Mouse (Mus musculus) embryo, embryonic 11 days (tissue): ENCODE results near the gene Slc17a6.
"Not testable (repeated sequence)": the region's sequence is repeated elsewhere in the genome, so short reads cannot be mapped to it uniquely, and the experiment has no call there.

Experiments
- DNase-seq: peaks from one replicate; pipeline ENCODE4 v3.0.0-alpha.2; 2015

The Slc17a6 gene

GRCm38 (mm10) chr7:51693539-51694217 is 71.9 kb downstream of the Slc17a6 start:
- no peak for DNase-seq

DNA sequence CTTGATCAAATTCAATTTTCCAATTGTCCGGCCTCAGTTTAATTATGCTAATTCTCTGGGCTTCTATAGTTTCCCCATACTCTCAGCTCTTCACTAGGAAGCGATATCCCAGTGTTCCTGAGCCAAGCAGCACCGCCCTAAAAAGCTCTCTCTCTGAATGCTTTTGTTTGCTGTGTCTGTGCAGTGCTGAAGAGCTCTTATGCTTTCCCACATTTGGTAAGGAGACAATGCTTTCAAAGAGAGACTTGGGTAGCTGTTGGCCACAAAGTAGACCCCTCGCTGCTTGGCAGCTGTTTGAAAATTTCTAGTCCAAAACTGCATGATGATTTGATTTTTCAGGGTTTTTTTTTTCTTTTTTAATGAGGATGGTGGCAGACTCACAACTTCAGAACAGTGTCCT is 72.6 kb downstream of the Slc17a6 start:
- DNase-seq, result no peak

- DNase-seq, result no peak
Measured at GRCm38 (mm10) chr7:51709508-51709907, 87.7 kb downstream of the Slc17a6 start.

GRCm38 (mm10) chr7:51710346-51710745 is 88.5 kb downstream of the Slc17a6 start:
- DNase-seq, result not testable (repeated sequence)

DNA sequence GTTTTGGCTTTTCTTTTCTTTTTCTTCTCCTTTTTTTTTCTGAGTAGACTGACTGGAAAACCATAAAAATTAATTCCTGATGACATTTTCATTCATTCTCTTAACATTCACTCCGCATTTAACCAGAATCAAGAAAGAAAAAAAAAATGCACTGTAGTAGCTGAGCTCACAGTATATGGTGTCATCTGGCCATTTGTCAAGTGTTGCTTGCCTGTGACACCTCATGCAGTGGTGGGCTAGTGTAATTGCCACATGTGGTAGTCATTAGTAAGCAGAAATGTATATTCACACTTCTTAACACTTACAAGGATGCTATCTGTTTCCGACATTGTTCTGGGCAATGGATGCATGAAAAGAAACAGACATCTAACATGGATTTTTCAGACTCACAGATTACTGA is 94.0 kb downstream of the Slc17a6 start:
- no peak for DNase-seq
